8 mouse cellular contexts compared by ENCODE assay signal in the genomic region with DNA sequence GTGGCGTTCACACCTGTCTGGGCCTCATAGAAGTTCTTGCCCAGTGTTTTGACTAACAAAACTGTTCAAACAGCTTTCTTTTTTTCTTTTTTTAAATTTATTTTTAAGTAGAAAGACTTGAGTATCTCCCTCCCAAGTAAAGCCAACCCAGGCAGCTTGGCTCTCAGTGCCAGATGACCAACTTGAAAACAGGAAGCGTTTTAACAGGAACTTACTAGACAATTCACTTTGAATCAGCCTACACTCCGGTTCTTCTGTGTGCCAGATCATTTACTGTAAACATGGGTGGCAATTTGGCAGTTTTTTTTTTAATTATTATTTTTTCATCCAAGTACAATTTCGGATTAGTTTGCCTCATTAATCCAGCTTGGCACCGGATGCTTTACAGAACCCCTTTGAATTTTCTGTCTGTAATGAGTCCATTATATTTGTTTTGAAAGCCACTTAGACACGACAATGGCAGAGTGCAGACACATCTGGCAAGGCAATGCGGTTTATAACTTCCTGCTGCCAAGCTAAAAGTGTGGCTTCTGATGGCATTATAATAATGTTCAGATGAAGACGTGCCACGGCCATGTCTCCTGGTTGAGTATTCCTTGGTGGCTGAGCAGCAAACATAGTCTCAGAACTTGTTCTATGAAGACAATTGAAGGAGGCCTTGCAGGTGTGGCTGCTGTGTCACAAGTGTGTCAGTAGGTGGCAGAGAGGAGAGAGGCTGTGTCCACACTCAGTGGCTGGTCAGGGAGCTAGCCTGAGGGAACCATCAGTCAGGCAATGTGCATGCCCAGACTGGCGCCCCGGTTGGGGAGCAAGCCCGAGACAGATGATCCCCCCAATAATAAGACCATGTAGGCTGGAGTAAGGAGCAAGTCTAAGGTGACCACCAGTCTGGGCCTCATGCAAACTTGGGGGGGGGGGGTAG. TPM values are rescaled to one million over a fixed set of nuclear protein-coding genes. Genes with fewer than 3 reads are reported as not detected.
DNase-seq lines count a peak whose midpoint lies in the region; ATAC-seq and TF ChIP-seq lines count a peak whose summit lies in the region.

No protein-coding gene starts in this region.

- peak; percentile 56 for TF ChIP-seq CTCF in hindbrain, postnatal 0 days (IDR thresholded peaks at IDR 0.05; ENCODE audit: low read depth)
- peak; percentile 59 for TF ChIP-seq CTCF in bone marrow, adult 2 months (IDR thresholded peaks at IDR 0.05; ENCODE audit: control insufficient read depth, insufficient read depth, low read length)

- H3K4me2 ChIP-seq in hindbrain, postnatal 0 days (ENCODE audit: low read depth, low read length) = no peak overlapping the region
- H3K4me2 ChIP-seq in hindbrain, embryonic 13.5 days = no peak overlapping the region
- no peak overlapping the region for H3K4me2 ChIP-seq in liver, embryonic 12.5 days

- H3K9me3 ChIP-seq in hindbrain, postnatal 0 days (ENCODE audit: low read length) = no peaks in the 10 kb centered on the region
- no peaks in the 10 kb centered on the region for H3K9me3 ChIP-seq in hindbrain, embryonic 13.5 days
- H3K9me3 ChIP-seq in liver, embryonic 12.5 days (replicated peaks) = no peaks in the 10 kb centered on the region

- no peaks in the 10 kb centered on the region for H3K36me3 ChIP-seq in hindbrain, postnatal 0 days (ENCODE audit: insufficient read depth, low read length)
- H3K36me3 ChIP-seq in hindbrain, embryonic 13.5 days = no peaks in the 10 kb centered on the region
- H3K36me3 ChIP-seq in liver, embryonic 12.5 days = no peaks in the 10 kb centered on the region

- no peak overlapping the region for H3K9ac ChIP-seq in hindbrain, postnatal 0 days (replicated peaks; ENCODE audit: low read length)
- no peak overlapping the region for H3K9ac ChIP-seq in hindbrain, embryonic 13.5 days
- H3K9ac ChIP-seq in liver, embryonic 12.5 days = no peak overlapping the region

- WGBS in hindbrain, postnatal 0 days = 71% methylated on average over 12 of the region's 12 CpGs
- 85% methylated on average over 12 of the region's 12 CpGs for WGBS in hindbrain, embryonic 13.5 days
- WGBS in bone marrow, adult 2 months = 33% methylated on average over 12 of the region's 12 CpGs
- 65% methylated on average over 12 of the region's 12 CpGs for WGBS in liver, embryonic 12.5 days (ENCODE audit: insufficient replicate concordance)

- no peak overlapping the region for H3K27ac ChIP-seq in hindbrain, postnatal 0 days
- no peak overlapping the region for H3K27ac ChIP-seq in hindbrain, embryonic 13.5 days
- no peak overlapping the region for H3K27ac ChIP-seq in bone marrow, adult 2 months (ENCODE audit: control insufficient read depth, insufficient read depth, low read depth, low read length, poor library complexity)
- 0 out of 2 replicates have a peak overlapping the region, but pooled peaks have one; percentile 46 for H3K27ac ChIP-seq in liver, embryonic 12.5 days

- H3K4me3 ChIP-seq in hindbrain, postnatal 0 days (ENCODE audit: low read length) = no peak overlapping the region
- H3K4me3 ChIP-seq in hindbrain, embryonic 13.5 days = no peak overlapping the region
- H3K4me3 ChIP-seq in bone marrow, adult 2 months (replicated peaks; ENCODE audit: control insufficient read depth, low read depth, low read length) = no peak overlapping the region
- no peak overlapping the region for H3K4me3 ChIP-seq in liver, embryonic 12.5 days

- H3K4me1 ChIP-seq in hindbrain, postnatal 0 days (ENCODE audit: insufficient read depth, low read length) = no peaks in the 10 kb centered on the region
- no peaks in the 10 kb centered on the region for H3K4me1 ChIP-seq in hindbrain, embryonic 13.5 days (replicated peaks)
- peaks cover 3% of the 10 kb centered on the region for H3K4me1 ChIP-seq in bone marrow, adult 2 months (ENCODE audit: control insufficient read depth, insufficient read depth, low read length)
- H3K4me1 ChIP-seq in liver, embryonic 12.5 days = peaks cover 6% of the 10 kb centered on the region; the same call in 1 of the 2 replicates

- no peaks in the 10 kb centered on the region for H3K27me3 ChIP-seq in hindbrain, postnatal 0 days (ENCODE audit: insufficient read depth, low read length)
- no peaks in the 10 kb centered on the region for H3K27me3 ChIP-seq in hindbrain, embryonic 13.5 days
- no peaks in the 10 kb centered on the region for H3K27me3 ChIP-seq in liver, embryonic 12.5 days (replicated peaks)

- peak; percentile 15; the same call in 1 of the 2 replicates for ATAC-seq in hindbrain, postnatal 0 days
- ATAC-seq in hindbrain, embryonic 13.5 days (ENCODE audit: low FRiP score) = no peak
- peak; percentile 50; the same call in 1 of the 2 replicates for ATAC-seq in liver, embryonic 12.5 days
- no peak for ATAC-seq in inflammation-experienced regulatory T-cells, adult 6 months

- TF ChIP-seq POLR2A in bone marrow, adult 2 months (IDR thresholded peaks at IDR 0.05; ENCODE audit: borderline replicate concordance, control insufficient read depth, low read depth, low read length) = no peak

- no peak for DNase-seq in hindbrain, postnatal 0 days (ENCODE audit: low spot score)
- peak; percentile 39 for DNase-seq in ES-CJ7 (ENCODE audit: low read depth, low spot score)
- no peak for DNase-seq in retina, embryonic 14.5 days (ENCODE audit: low spot score)
- no peak for DNase-seq in c-Kit-positive CD71-positive TER-119-positive erythroid progenitor cells, embryonic 14.5 days (ENCODE audit: low spot score)

RNA-seq across cellular contexts. Expression of gene Cldn10, which starts 12.9 kb away (rescaled TPM):
- 10.0 and 11.7 TPM in 2 replicates for total RNA-seq in hindbrain, postnatal 0 days (2014; rRNA removed)
- 27.4 and 31.1 TPM in 2 replicates for polyA plus RNA-seq in hindbrain, postnatal 0 days (2015; fragmentation: Nextera tagmentation; extraction: Ambion mirVana)
- polyA plus RNA-seq in hindbrain, embryonic 13.5 days (2015; fragmentation: Nextera tagmentation; extraction: Ambion mirVana) = 0.65 and 1.5 TPM in 2 replicates
- 1.3 and 2.6 TPM in 2 replicates for polyA plus RNA-seq in bone marrow, adult 2 months (2011; ENCODE audit: insufficient read depth, insufficient read length, low replicate concordance, missing spikeins)
- 0.17 and 0.30 TPM in 2 replicates for polyA plus RNA-seq in liver, embryonic 12.5 days (2016; fragmentation: Nextera tagmentation; extraction: Ambion mirVana)
- 1 to 10 TPM in 2 of 3 experiments, under 1 TPM in 1; 0.49 to 2.1 (median 2.1) TPM for polyA plus RNA-seq in inflammation-experienced regulatory T-cells, adult 6 months (2017; shearing (Covaris generic))

Comparison
In these comparisons a context has a peak if more than half of its experiments do, and no peak if none do; other contexts are left out.
1. ATAC-seq: peak in hindbrain, postnatal 0 days (single experiment) and liver, embryonic 12.5 days (single experiment); none in hindbrain, embryonic 13.5 days (single experiment) and inflammation-experienced regulatory T-cells, adult 6 months (single experiment).